Mouse (Mus musculus) pancreas, adult 10 weeks (tissue): Measurements from ENCODE around the gene Gck. TPM values are rescaled to one million over a fixed set of nuclear protein-coding genes. Genes with fewer than 3 reads are reported as not detected.

Source experiments
- polyA plus RNA-seq: library from polyadenylated mRNA; stranded (reverse); fragments of 350-450 nt; fragmentation: Illumina TruSeq; extraction: RNeasy Lipid Tissue Mini Kit (QIAGEN cat#74804); gene quantifications from one replicate; pipeline ENCODE4 v1.2.3, GENCODE M21; 2015; ENCODE audit warnings: low read depth, low replicate concordance; ENCODE audit not compliant: insufficient read depth

Gck gene
- polyA plus RNA-seq, result 10.7 TPM

GRCm38 (mm10) chr11:5949586-5950352 is at the start of gene Gck:
TSS of gene Gck (minus strand) at chr11:5950081.

DNA sequence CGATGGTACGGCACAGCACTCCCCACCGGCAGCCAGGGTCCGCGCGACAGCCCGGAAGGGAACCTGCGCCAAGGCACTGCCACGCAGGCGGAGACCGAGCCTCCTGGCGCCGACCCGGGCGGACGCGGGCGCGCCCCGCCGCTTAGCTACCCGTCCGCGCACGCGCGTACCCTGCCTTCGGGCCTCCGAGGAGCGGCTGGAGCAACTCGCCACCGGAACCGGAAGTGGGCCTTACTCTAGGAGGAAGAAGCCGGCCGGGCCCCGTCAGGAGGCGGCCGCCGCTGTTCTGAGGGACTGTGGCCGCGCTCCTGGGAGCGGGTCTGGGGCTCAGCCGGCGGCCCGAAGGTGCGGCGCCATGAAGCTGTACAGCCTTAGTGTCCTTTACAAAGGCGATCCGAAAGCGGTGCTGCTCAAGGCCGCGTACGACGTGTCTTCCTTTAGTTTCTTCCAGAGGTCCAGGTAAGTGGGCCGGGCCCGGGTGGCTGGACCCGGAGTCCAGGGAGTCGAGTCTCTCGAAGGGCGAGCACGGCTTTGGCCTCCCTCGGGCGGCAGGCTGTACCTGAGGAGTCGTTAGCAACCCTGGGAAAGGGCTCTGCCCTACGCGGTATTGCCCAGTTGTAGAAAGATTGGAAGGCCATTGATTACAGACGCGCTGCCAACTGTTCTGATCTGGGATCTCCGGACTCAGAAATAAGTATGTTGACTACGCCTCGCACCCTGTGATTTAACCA is 5.8 kb upstream of the Gck start, which contains the start of gene Ykt6:
Gene Ykt6 (plus strand): TSS at position 148 of the 731 bp plus-strand sequence.

DNA sequence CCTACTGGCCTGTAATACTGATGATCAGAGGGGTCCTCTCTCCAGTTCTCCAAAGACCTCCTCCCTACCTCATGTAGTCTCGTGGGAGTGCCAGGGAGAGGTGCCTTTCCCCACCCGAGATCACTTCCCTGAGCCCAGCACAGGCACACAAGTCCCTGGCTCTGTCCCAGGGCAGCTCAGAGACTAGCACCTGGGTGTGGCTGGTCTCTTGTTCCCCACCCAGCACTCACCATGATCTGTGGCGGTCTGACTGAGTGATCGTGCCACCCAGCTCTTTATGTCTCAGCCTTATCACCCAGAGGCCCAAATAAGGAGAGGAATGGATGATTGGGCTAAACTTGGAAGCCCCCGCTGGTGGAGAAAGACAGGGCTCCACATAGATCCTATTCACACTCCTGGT is 51.4 kb downstream of the Gck start, which contains the start of gene Myl7:
Gene Myl7 (minus strand): TSS at position 252 of the 400 bp plus-strand sequence.

DNA sequence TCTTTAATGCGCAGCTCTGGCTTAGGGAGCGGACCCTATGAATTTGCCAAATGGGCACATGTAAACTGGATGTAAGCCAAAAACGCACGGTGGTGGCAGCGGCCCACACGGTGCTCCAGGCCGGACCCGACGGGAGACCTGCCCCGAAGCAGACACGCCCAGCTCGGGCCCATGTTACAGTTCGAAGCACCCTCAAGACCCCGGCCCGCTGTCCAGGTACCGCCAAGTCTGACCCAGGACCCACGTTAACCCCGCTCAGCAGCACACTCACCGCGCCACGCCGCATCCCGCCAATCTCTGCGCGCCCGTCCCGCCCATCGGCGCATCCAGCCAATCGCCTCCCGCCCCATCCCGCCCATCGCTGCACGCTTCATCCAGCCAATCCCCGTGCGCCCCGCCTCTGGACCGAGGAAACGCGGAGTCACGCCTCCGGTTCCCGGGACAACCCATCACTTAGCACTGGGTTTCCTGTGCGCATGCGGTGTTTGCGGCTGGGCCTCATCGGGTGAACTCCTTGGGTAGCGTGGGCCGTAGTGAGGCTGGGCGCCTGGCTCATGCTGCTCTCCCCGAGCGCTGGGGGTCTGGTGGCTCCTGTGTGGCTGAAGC is 71.9 kb downstream of the Gck start, which contains the start of gene Pold2:
Gene Pold2 (minus strand): TSS at position 372 of the 606 bp plus-strand sequence.

DNA sequence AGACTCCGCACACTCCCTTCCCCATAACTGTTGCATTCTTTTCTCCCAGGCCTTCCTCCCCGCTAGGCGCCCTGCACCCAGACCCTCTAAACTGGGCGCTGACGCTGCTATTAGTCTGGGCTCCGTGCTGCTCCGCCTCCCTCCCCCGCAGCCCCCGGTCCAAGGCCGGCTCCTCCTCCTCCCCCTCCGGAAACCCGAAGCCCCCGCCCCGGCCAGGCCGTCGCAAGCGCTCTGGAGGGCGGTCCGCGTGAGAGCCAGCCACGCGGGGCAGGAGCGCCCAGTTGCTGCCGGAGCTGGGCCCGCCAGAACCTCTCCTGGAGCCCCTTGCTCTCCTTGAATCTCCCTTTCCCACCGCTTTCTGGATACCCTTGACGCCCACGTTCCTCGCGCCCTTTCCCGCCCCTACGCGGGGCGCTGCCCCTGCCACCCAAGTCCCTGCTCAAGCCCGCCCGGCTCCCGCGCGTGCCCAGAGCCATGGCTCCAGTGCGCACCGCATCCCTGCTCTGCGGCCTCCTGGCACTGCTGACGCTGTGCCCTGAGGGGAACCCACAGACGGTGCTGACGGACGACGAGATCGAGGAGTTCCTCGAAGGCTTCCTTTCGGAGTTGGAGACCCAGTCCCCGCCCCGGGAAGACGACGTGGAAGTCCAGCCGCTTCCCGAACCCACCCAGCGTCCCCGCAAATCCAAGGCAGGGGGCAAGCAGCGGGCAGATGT is 88.0 kb downstream of the Gck start, which contains the start of gene Aebp1:
Gene Aebp1 (plus strand): TSS at position 270 of the 716 bp plus-strand sequence.

Other genes starting within 250 kb of the Gck start
- gene Mrps24, start 234.4 kb downstream of the Gck start, polyA plus RNA-seq, result 39.7 TPM
- 4.0 TPM for gene Urgcp, start 187.7 kb downstream of the Gck start, polyA plus RNA-seq
- 13.0 TPM for gene Dbnl, start 161.6 kb downstream of the Gck start, polyA plus RNA-seq
- not detected for gene Pgam2, start 146.3 kb downstream of the Gck start, polyA plus RNA-seq
- gene Polm, start 112.1 kb downstream of the Gck start, polyA plus RNA-seq, result 5.0 TPM
- 44.9 TPM for gene Aebp1, start 88.1 kb downstream of the Gck start, polyA plus RNA-seq
- gene Pold2, start 71.8 kb downstream of the Gck start, polyA plus RNA-seq, result 14.9 TPM
- gene Myl7, start 51.3 kb downstream of the Gck start, polyA plus RNA-seq, result 2.9 TPM
- gene Ykt6, start 5.6 kb upstream of the Gck start, polyA plus RNA-seq, result 17.0 TPM
- 39.5 TPM for gene Camk2b, start 116.3 kb upstream of the Gck start, polyA plus RNA-seq
- gene A730071L15Rik, start 249.9 kb upstream of the Gck start, polyA plus RNA-seq, result not detected